Mouse (Mus musculus) kidney, embryonic 14.5 days (tissue): ENCODE measurements around the gene Sdk1. TPM values are rescaled to one million over a fixed set of nuclear protein-coding genes. Genes with fewer than 3 reads are reported as not detected.

Experiments used
- ATAC-seq: fragments of 200-750 bp; cut with Nextera tagmentation; 2 replicates; pipeline ENCODE4 v1.8.0; 2017; ENCODE audit warnings: moderate number of reproducible peaks, mild to moderate bottlenecking, moderate TSS enrichment, moderate library complexity; ENCODE audit not compliant: low FRiP score, low TSS enrichment
- H3K27ac ChIP-seq: fragments of 300-500 bp; sonication (generic); 2 replicates; pipeline ENCODE4 v1.5.1; 2014; ENCODE audit warnings: low read depth, mild to moderate bottlenecking, low read length, moderate library complexity, mixed read lengths
- H3K27me3 ChIP-seq: fragments of 300-500 bp; sonication (generic); 2 replicates; pipeline ENCODE4 v1.6.1; 2014; ENCODE audit warnings: mild to moderate bottlenecking, low read length; ENCODE audit not compliant: control insufficient read depth, insufficient read depth
- H3K36me3 ChIP-seq: fragments of 300-500 bp; sonication (generic); 2 replicates; pipeline ENCODE4 v1.6.1; 2014; ENCODE audit warnings: low read length, mixed read lengths; ENCODE audit not compliant: control insufficient read depth, insufficient read depth
- H3K4me1 ChIP-seq: fragments of 300-500 bp; sonication (generic); 2 replicates; pipeline ENCODE4 v1.6.1; 2014; ENCODE audit warnings: low read length, mixed read lengths; ENCODE audit not compliant: control insufficient read depth, insufficient read depth
- H3K4me2 ChIP-seq: fragments of 300-500 bp; sonication (generic); replicated peaks from 2 replicates; pipeline ENCODE4 v1.6.1; 2014; ENCODE audit warnings: low read depth, mild to moderate bottlenecking, low read length
- H3K4me3 ChIP-seq: fragments of 300-500 bp; sonication (generic); 2 replicates; pipeline ENCODE4 v1.5.1; 2014; ENCODE audit warnings: mild to moderate bottlenecking, low read length
- H3K9ac ChIP-seq: fragments of 300-500 bp; sonication (generic); 2 replicates; pipeline ENCODE4 v1.6.1; 2014; ENCODE audit warnings: low read depth, mild to moderate bottlenecking, low read length, moderate library complexity
- H3K9me3 ChIP-seq: fragments of 300-500 bp; sonication (generic); 2 replicates; pipeline ENCODE4 v1.6.1; 2016; ENCODE audit warnings: low read length; ENCODE audit not compliant: control insufficient read depth
- WGBS: fragments of 180-500 bp; shearing (Covaris S2); extraction: QIAGEN DNeasy Blood & Tissue Kit; methylation state at CpG from one replicate; pipeline ENCODE4 v1.1.7; 2014; 5-methylcytosine and 5-hydroxymethylcytosine counted together
- polyA plus RNA-seq: library from polyadenylated mRNA; unstranded; fragments of >200 nt; fragmentation: Nextera tagmentation; extraction: Ambion mirVana; gene quantifications from 2 replicates; pipeline ENCODE4 v1.2.1, GENCODE M21; 2014

The Sdk1 gene
- polyA plus RNA-seq, 1 experiment from 2014 or later, result 2.6 TPM

DNA sequence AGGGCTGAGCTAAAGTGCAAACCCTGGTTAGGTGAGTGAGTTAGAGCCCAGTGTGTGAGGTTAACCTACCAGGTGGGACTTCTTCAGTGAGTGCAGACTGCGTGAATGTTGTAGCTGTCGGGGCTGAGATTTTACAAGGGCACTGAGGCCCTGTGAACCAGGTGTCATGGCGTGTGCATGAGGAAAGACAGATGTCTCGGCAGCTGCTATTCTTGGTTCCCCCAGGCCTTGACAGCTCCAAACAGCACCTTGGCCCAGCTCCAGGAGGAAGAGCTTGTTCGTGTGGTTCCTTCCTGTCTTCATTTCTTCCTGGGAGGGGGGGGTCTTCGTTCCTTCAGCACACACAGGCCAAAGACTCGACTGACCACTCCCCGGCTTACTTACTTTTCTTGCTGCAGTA, 517.6 kb downstream of the Sdk1 start:
- H3K9me3 ChIP-seq, result no peaks in the 10 kb centered on the region
- no peak overlapping the region for H3K4me3 ChIP-seq
- WGBS, result 49% methylated on average over 8 of the region's 8 CpGs
- no peaks in the 10 kb centered on the region for H3K4me1 ChIP-seq
- no peaks in the 10 kb centered on the region for H3K36me3 ChIP-seq
- 0 out of 2 replicates have a peak, but pooled peaks cover 3% of the 10 kb centered on the region for H3K27me3 ChIP-seq
- no peak overlapping the region for H3K27ac ChIP-seq
- H3K4me2 ChIP-seq, result no peak overlapping the region
- H3K9ac ChIP-seq, result no peak overlapping the region
- ATAC-seq, result no peak

DNA sequence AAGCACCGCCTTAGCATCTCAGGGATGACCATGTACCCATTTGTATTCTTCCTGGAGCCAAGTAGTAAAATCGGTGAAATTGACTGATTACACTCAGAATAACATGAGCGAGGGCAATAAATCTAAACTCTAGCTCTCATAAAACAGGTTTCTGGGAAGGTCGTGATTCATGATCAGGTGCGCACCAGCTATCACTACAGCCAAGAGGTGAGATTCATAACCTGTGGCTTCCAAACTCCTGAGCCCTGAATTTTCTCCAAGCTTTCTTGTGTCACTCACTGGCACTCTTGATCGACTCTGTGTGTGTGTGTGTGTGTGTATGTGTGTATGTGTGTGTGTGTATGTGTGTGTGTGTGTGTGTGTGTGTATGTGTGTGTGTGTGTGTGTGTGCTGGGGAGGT, 522.8 kb downstream of the Sdk1 start:
- ATAC-seq, result no peak
- H3K27ac ChIP-seq, result no peak overlapping the region
- H3K4me1 ChIP-seq, result no peaks in the 10 kb centered on the region
- no peaks in the 10 kb centered on the region for H3K9me3 ChIP-seq
- H3K4me2 ChIP-seq, result no peak overlapping the region
- WGBS, result 89% methylated on average over 6 of the region's 6 CpGs
- H3K36me3 ChIP-seq, result no peaks in the 10 kb centered on the region
- no peak overlapping the region for H3K9ac ChIP-seq
- H3K27me3 ChIP-seq, result no peaks in the 10 kb centered on the region
- H3K4me3 ChIP-seq, result no peak overlapping the region

DNA sequence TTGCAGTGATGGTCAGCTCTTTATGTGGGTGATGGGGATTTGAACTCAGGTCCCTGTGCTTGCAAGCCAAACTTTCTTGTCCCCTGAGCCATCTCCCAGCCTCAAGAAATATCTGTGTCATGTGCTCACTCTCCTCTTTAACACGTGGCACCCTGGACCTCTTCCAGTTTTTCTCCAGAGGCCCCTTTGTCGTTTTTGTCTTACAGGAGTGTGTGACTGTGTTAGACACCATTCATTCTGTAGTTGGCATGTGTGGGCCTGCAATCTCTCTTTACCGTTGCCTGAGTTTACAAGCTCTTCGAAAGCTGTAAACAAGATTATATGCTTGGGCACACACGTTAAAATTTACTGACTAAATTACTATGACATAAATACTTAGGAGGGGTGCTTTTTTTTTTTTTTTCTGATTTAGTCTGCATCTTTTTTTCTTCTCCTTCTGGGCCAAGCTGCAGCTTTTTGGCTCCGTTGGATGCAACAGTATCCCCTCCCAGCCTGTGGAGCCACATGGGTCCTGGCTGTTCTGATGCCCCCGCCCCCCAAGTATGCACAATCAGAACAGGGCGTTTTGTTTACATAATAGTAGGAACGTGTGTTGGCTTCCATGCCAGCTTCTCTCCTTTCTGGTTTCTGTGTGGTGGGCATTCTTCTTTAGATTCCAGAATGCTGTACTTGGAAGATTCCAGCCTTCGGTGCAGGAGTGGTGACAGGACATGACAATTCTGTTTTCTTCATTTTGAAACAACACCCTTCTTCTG, 527.6 kb downstream of the Sdk1 start:
- Histone ChIP-seq H3K4me1 (no peaks in the 10 kb centered on the region), H3K9me3 (0 out of 2 replicates have a peak, but pooled peaks cover 2% of the 10 kb centered on the region), H3K36me3 (no peaks in the 10 kb centered on the region), H3K27me3 (no peaks in the 10 kb centered on the region), H3K4me3 (no peak overlapping the region), H3K27ac (no peak overlapping the region), H3K9ac (no peak overlapping the region), H3K4me2 (no peak overlapping the region)
- no peak for ATAC-seq
- WGBS, result 62% methylated on average over 10 of the region's 10 CpGs

DNA sequence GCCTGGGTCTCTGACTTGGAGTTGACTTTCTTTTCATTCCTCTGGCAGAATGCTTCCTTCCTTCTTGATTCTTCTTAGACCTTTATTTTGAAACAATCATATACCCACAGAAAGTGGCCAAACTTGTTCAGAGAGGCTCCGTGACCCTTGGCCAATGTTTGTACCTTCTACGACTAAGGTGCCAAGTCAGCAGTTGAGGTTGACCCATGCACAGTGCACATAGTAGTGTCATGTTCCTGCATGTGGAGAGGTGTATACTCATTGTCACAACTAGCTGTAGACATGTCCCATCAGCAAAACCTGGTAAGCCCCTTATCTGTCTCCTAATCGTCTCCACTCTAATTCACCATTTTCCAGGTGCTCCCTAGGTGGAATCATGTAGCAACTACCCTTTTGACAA, 530.2 kb downstream of the Sdk1 start:
- no peaks in the 10 kb centered on the region for H3K27me3 ChIP-seq
- no peak for ATAC-seq
- H3K4me3 ChIP-seq, result no peak overlapping the region
- H3K9me3 ChIP-seq, result 0 out of 2 replicates have a peak, but pooled peaks cover 6% of the 10 kb centered on the region
- H3K36me3 ChIP-seq, result no peaks in the 10 kb centered on the region
- no peak overlapping the region for H3K27ac ChIP-seq
- 93% methylated on average over 3 of the region's 3 CpGs for WGBS
- H3K4me2 ChIP-seq, result no peak overlapping the region
- no peaks in the 10 kb centered on the region for H3K4me1 ChIP-seq
- H3K9ac ChIP-seq, result no peak overlapping the region

DNA sequence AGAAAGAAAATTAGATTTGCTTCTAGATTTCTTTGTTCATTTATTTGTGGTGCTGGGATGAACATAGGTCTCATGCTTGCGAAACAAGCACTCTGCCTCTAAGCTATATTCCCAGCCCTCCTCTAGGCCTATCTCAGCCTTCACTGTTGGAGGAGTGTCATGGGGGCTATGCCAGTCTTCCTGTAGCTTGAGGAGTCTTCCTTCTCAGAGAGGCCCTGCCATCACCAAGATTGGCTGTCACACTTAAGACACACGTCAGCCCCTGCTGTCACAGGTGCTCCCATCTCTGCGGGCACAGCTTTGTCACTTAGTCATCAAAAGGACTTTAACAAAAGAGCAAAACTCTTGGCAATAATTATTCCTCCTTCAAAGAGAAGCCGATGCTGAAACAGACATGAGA, 536.9 kb downstream of the Sdk1 start:
- H3K36me3 ChIP-seq, result no peaks in the 10 kb centered on the region
- no peak overlapping the region for H3K27ac ChIP-seq
- 0 out of 2 replicates have a peak, but pooled peaks cover 6% of the 10 kb centered on the region for H3K9me3 ChIP-seq
- ATAC-seq, result no peak
- no peaks in the 10 kb centered on the region for H3K27me3 ChIP-seq
- H3K4me1 ChIP-seq, result no peaks in the 10 kb centered on the region
- H3K9ac ChIP-seq, result no peak overlapping the region
- H3K4me2 ChIP-seq, result no peak overlapping the region
- H3K4me3 ChIP-seq, result no peak overlapping the region
- 76% methylated on average over 4 of the region's 4 CpGs for WGBS

DNA sequence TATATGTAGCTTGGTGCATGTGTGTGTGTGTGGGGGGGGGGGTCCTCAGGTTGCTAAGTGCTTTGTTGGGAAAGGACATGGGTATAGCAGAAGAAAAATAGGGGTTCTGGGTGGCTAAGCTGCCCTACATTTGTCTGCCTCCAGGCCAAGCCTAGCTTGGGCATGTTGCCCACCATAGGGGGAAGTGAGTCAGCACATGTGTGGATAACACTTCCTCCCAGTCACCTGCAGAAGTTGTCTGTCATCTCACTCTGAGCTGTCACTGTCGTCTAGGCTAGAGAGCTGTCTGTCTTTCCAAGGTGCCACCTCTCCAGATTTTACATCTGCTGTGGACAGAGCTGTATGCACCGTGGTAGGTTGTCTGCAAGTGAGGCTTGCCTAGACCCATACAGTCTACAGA, 539.9 kb downstream of the Sdk1 start:
- 77% methylated on average over 2 of the region's 2 CpGs for WGBS
- ATAC-seq, result no peak
- no peaks in the 10 kb centered on the region for H3K9me3 ChIP-seq

DNA sequence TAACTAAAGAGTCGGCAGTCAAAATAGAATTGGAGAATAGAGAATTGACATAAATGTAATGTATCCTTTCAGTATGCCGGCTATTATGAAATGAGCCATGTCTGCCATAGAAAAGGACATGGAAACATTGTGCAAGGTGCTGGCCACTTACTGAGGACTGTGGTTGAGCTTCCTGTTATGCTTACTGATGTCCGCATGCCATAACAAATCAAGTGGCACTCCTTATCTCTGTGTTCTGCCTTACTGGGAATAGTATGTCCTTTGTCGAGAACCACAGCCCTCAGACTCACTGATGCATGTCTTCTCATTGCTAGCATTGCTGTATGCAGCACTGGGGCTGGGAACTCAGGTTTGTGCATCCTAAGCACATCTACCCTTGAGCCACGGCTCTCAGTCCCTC, 541.0 kb downstream of the Sdk1 start:
- H3K9me3 ChIP-seq, result no peaks in the 10 kb centered on the region
- no peaks in the 10 kb centered on the region for H3K36me3 ChIP-seq
- no peak overlapping the region for H3K4me3 ChIP-seq
- H3K27me3 ChIP-seq, result no peaks in the 10 kb centered on the region
- ATAC-seq, result no peak
- 85% methylated on average over 5 of the region's 5 CpGs for WGBS
- no peak overlapping the region for H3K4me2 ChIP-seq
- no peak overlapping the region for H3K9ac ChIP-seq
- no peaks in the 10 kb centered on the region for H3K4me1 ChIP-seq
- no peak overlapping the region for H3K27ac ChIP-seq

More for the DNA sequence above, 539.9 kb downstream of the Sdk1 start:
- no peak overlapping the region for H3K9ac ChIP-seq
- H3K27ac ChIP-seq, result no peak overlapping the region
- no peaks in the 10 kb centered on the region for H3K36me3 ChIP-seq
- H3K27me3 ChIP-seq, result no peaks in the 10 kb centered on the region
- H3K4me1 ChIP-seq, result no peaks in the 10 kb centered on the region
- no peak overlapping the region for H3K4me2 ChIP-seq
- H3K4me3 ChIP-seq, result no peak overlapping the region

DNA sequence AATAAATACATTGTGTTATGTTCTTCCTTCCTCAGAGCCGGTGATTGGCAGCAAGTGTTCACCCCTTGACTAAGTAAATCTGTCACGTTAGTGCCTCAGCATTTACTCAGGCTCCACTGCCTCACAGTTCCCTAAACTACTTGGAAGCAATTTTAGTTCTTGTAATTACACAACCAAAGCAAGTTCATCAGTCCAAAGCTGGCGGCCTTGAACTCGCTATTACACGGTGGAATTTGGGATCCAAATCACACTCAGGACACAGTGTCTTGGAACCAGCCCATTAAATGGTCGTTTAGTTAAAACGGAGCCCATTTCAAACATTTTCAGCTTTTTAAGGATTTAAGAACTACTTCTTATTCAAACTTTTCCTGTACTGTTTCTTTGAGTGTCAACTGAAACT, 542.2 kb downstream of the Sdk1 start:
- Histone ChIP-seq H3K4me3 (no peak overlapping the region), H3K9ac (no peak overlapping the region), H3K4me1 (no peaks in the 10 kb centered on the region), H3K27ac (no peak overlapping the region), H3K4me2 (no peak overlapping the region), H3K36me3 (no peaks in the 10 kb centered on the region), H3K9me3 (no peaks in the 10 kb centered on the region), H3K27me3 (no peaks in the 10 kb centered on the region)
- WGBS, result 89% methylated on average over 7 of the region's 7 CpGs
- no peak for ATAC-seq

DNA sequence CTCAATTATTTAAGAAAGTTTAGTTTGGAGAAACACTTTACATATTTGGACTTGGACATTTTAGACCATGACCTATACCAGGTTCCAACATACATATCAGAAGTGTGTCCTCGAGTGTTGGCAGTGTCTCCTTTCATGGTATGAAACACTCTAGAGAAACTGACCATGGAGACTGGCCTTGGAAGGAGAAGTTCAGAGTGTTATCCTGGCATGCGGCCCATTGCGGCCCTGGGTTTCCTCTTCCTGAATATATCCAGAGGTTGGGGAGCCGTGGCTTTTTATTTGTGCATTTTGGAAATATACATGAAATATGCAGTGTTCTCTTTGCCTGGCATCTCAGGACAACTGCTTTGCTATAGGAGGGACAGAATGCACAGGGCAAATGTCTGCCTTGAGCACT, 552.6 kb downstream of the Sdk1 start:
- 93% methylated on average over 4 of the region's 4 CpGs for WGBS
- Histone ChIP-seq H3K4me2 (no peak overlapping the region), H3K4me1 (no peaks in the 10 kb centered on the region), H3K36me3 (no peaks in the 10 kb centered on the region), H3K27me3 (no peaks in the 10 kb centered on the region), H3K27ac (no peak overlapping the region), H3K4me3 (no peak overlapping the region), H3K9me3 (no peaks in the 10 kb centered on the region), H3K9ac (no peak overlapping the region)
- ATAC-seq, result no peak
